Mouse (Mus musculus): ENCODE results near the gene Muc20. TPM values are rescaled to one million over a fixed set of nuclear protein-coding genes. Genes with fewer than 3 reads are reported as not detected.

Gene Muc20
- polyA plus RNA-seq, 1 experiment, result 0.22 TPM

DNA sequence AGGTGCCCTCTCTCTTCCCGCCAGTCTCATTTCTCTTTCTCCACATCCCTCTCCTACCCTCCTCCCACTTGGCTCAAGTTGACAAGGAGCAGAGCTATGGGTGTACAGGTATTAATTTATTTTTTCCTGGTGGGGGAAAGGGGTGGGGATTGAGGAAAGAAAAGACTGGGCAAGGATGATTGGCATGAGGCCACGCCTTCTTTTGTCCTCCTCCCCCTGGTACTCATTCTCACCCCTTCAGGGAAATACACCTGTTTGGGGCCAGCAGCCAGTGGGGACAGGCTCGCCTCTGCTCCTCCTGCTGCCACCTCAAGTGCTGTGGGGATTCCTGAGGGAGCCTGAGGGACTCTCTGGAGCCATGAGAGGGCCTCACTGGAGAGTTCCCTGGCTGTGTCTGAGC lies 61.2 kb downstream of the Muc20 start:
- 57% methylated on average over 3 of the region's 3 CpGs for WGBS

DNA sequence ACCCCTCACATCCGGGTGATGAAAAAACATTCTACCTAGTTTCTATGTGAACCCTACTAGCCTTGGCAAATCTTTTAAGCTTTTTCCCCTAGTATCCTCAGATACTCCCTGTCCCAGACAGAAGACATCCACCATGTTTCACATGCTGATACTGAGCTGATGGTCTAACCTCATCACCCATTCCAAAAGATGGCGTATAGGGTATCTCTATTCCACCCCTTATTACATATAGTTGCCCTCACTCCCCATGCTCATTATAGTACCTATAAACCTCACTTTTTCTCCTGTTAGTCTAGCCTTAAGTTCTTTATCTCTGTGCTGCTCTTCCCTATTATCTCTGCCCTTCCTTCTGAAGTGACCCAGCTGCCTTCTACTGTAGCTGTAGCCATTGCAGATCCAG lies 61.6 kb downstream of the Muc20 start, which contains the start of gene Muc4:
Gene Muc4 (plus strand): TSS at position 301 of the 400 bp plus-strand sequence.
- WGBS, result 97% methylated on average over 2 of the region's 2 CpGs
- H3K36me3 ChIP-seq (ENCODE audit: control insufficient read depth, insufficient read depth, low read length), result no peaks in the 10 kb centered on the region
- DNase-seq, result no peak
- no peak within 1 kb of the TSS for H3K4me3 ChIP-seq (ENCODE audit: control insufficient read depth, insufficient read depth, low read length)
- no peaks in the 10 kb centered on the region for H3K4me1 ChIP-seq (replicated peaks; ENCODE audit: control insufficient read depth, insufficient read depth, low read length)
- no peak for TF ChIP-seq POLR2A (IDR thresholded peaks at IDR 0.05; ENCODE audit: control insufficient read depth, extremely low read depth, insufficient read depth, low read length, poor library complexity)
- no peak for TF ChIP-seq CTCF (IDR thresholded peaks at IDR 0.05; ENCODE audit: borderline replicate concordance, control insufficient read depth, extremely low read depth, insufficient read depth, low read length, poor library complexity)
- H3K27me3 ChIP-seq (ENCODE audit: control insufficient read depth, insufficient read depth, low read length), result no peaks in the 10 kb centered on the region
- no peak within 1 kb of the TSS for H3K27ac ChIP-seq (ENCODE audit: control insufficient read depth, insufficient read depth, low read length)

More for the DNA sequence above, 61.2 kb downstream of the Muc20 start:
- Histone ChIP-seq H3K36me3 (ENCODE audit: control insufficient read depth, insufficient read depth, low read length) (no peaks in the 10 kb centered on the region), H3K4me1 (replicated peaks; ENCODE audit: control insufficient read depth, insufficient read depth, low read length) (no peaks in the 10 kb centered on the region), H3K27me3 (ENCODE audit: control insufficient read depth, insufficient read depth, low read length) (no peaks in the 10 kb centered on the region), H3K27ac (ENCODE audit: control insufficient read depth, insufficient read depth, low read length) (no peak overlapping the region), H3K4me3 (ENCODE audit: control insufficient read depth, insufficient read depth, low read length) (no peak overlapping the region)
- TF ChIP-seq POLR2A (IDR thresholded peaks at IDR 0.05; ENCODE audit: control insufficient read depth, extremely low read depth, insufficient read depth, low read length, poor library complexity) (no peak), CTCF (IDR thresholded peaks at IDR 0.05; ENCODE audit: borderline replicate concordance, control insufficient read depth, extremely low read depth, insufficient read depth, low read length, poor library complexity) (no peak)
- no peak for DNase-seq

DNA sequence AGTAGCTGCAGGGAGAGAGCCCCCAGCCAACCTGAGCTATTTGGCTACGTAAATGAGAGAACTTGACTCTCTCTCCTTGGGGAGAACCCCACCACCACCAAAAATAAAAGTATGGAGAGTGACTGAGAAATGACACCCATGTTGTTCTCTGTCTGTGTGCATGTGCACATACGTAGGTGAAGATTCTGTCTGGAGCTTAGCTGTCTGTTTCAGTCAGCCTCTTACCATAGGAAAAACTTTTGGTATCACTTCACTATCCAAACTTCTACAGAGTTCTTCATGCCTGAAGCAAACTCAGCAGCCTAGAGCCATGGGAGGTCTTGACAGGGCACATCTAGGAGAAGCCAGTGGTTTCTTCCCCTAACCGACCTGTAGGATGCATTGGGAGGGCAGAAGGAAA lies 64.0 kb downstream of the Muc20 start:
- no peak for DNase-seq
- Histone ChIP-seq H3K4me3 (ENCODE audit: control insufficient read depth, insufficient read depth, low read length) (no peak overlapping the region), H3K36me3 (ENCODE audit: control insufficient read depth, insufficient read depth, low read length) (no peaks in the 10 kb centered on the region), H3K27ac (ENCODE audit: control insufficient read depth, insufficient read depth, low read length) (no peak overlapping the region), H3K27me3 (ENCODE audit: control insufficient read depth, insufficient read depth, low read length) (no peaks in the 10 kb centered on the region), H3K4me1 (replicated peaks; ENCODE audit: control insufficient read depth, insufficient read depth, low read length) (no peaks in the 10 kb centered on the region)
- WGBS, result 93% methylated on average over 3 of the region's 3 CpGs
- TF ChIP-seq CTCF (IDR thresholded peaks at IDR 0.05; ENCODE audit: borderline replicate concordance, control insufficient read depth, extremely low read depth, insufficient read depth, low read length, poor library complexity) (no peak), POLR2A (IDR thresholded peaks at IDR 0.05; ENCODE audit: control insufficient read depth, extremely low read depth, insufficient read depth, low read length, poor library complexity) (no peak)

DNA sequence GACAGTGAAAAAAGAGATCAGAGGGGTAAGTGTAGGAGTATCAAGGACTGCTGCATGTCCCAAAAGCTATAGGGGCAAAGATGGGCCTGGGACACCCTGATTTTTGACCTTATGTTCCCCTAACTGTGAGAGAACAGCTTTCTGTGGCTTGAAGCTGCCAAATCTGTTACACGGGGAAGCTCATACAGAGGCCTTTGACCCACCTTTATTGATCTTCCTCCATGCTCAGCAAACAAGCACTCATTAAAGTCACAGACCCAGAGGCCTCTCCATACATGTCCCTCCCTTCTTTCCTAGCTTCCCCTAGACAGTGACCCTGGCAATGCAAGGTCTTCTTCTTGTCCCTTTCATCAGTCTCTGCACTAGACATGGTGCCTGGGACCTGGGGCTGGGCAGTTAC lies 68.5 kb downstream of the Muc20 start:
- TF ChIP-seq CTCF (IDR thresholded peaks at IDR 0.05; ENCODE audit: borderline replicate concordance, control insufficient read depth, extremely low read depth, insufficient read depth, low read length, poor library complexity), result no peak
- TF ChIP-seq POLR2A (IDR thresholded peaks at IDR 0.05; ENCODE audit: control insufficient read depth, extremely low read depth, insufficient read depth, low read length, poor library complexity), result no peak
- Histone ChIP-seq H3K4me1 (replicated peaks; ENCODE audit: control insufficient read depth, insufficient read depth, low read length) (no peaks in the 10 kb centered on the region), H3K36me3 (ENCODE audit: control insufficient read depth, insufficient read depth, low read length) (no peaks in the 10 kb centered on the region), H3K27me3 (ENCODE audit: control insufficient read depth, insufficient read depth, low read length) (no peaks in the 10 kb centered on the region), H3K27ac (ENCODE audit: control insufficient read depth, insufficient read depth, low read length) (no peak overlapping the region), H3K4me3 (ENCODE audit: control insufficient read depth, insufficient read depth, low read length) (no peak overlapping the region)
- no peak for DNase-seq
- WGBS, result 92% methylated on average over 1 of the region's 1 CpGs

DNA sequence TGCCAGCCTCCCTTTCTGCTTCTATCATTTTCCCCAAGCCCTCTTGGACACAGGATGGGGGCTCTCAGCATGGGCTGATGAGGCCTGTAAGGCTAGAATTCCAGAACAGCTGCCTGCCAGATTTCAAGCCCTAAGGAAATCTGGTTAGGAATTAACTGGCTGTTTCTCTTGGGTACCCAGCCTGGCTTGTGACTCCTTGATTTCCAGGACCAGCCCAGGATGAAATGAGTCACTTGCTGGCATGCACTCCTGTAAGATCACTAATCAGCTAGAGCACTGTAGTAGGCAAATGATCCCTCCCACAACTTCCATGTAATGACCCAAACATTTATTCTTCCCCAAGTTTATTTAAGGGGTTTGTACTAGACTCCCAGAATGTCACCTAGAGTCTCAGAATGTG lies 69.0 kb downstream of the Muc20 start:
- no peaks in the 10 kb centered on the region for H3K4me1 ChIP-seq (replicated peaks; ENCODE audit: control insufficient read depth, insufficient read depth, low read length)
- H3K36me3 ChIP-seq (ENCODE audit: control insufficient read depth, insufficient read depth, low read length), result no peaks in the 10 kb centered on the region
- no peak for TF ChIP-seq CTCF (IDR thresholded peaks at IDR 0.05; ENCODE audit: borderline replicate concordance, control insufficient read depth, extremely low read depth, insufficient read depth, low read length, poor library complexity)
- no peak for TF ChIP-seq POLR2A (IDR thresholded peaks at IDR 0.05; ENCODE audit: control insufficient read depth, extremely low read depth, insufficient read depth, low read length, poor library complexity)
- DNase-seq, result no peak
- no peak overlapping the region for H3K4me3 ChIP-seq (ENCODE audit: control insufficient read depth, insufficient read depth, low read length)
- no peak overlapping the region for H3K27ac ChIP-seq (ENCODE audit: control insufficient read depth, insufficient read depth, low read length)
- no peaks in the 10 kb centered on the region for H3K27me3 ChIP-seq (ENCODE audit: control insufficient read depth, insufficient read depth, low read length)

Other genes starting within 250 kb of the Muc20 start
- 11.7 and 14.2 TPM in 2 replicates for gene Tfrc, start 188.5 kb downstream of the Muc20 start, polyA plus RNA-seq (2012; rRNA removed)
- 479 and 508 TPM in 2 replicates for gene Tnk2, start 153.6 kb downstream of the Muc20 start, polyA plus RNA-seq (2012; rRNA removed)
- 0.52 and 0.58 TPM in 2 replicates for gene Muc4, start 61.5 kb downstream of the Muc20 start, polyA plus RNA-seq (2012; rRNA removed)
- gene Smbd1, start 13.0 kb upstream of the Muc20 start, polyA plus RNA-seq (2012; rRNA removed), result 0.18 TPM in 1 of 2 replicates, not detected in the other
- gene Fyttd1, start 80.1 kb upstream of the Muc20 start, polyA plus RNA-seq (2012; rRNA removed), result 8.4 and 8.8 TPM in 2 replicates
- gene Rubcn, start 80.3 kb upstream of the Muc20 start, polyA plus RNA-seq (2012; rRNA removed), result 33.9 and 36.4 TPM in 2 replicates
- gene Lrch3, start 116.7 kb upstream of the Muc20 start, polyA plus RNA-seq (2012; rRNA removed), result 41.3 and 43.2 TPM in 2 replicates